Mouse (Mus musculus): ENCODE data around the gene Synm. TPM values are rescaled to one million over a fixed set of nuclear protein-coding genes. Genes with fewer than 3 reads are reported as not detected.
A peak's percentile ranks its signal among the peaks of the same experiment; 100 is the strongest.

Synm gene
- polyA plus RNA-seq, 1 experiment from 2014 or later = 5.0 TPM

GRCm38 (mm10) chr7:67716213-67716878 lies 43.2 kb downstream of the Synm start:
- 75% methylated on average over 11 of the region's 11 CpGs for WGBS
- no peaks in the 10 kb centered on the region for H3K36me3 ChIP-seq (replicated peaks)
- H3K27me3 ChIP-seq (replicated peaks) = no peaks in the 10 kb centered on the region
- H3K4me2 ChIP-seq = no peak overlapping the region
- H3K4me1 ChIP-seq = peaks cover 17% of the 10 kb centered on the region
- no peaks in the 10 kb centered on the region for H3K9me3 ChIP-seq
- ATAC-seq (replicated peaks) = no peak; the same call in 1 of the 2 replicates
- no peak overlapping the region for H3K4me3 ChIP-seq
- no peak overlapping the region for H3K27ac ChIP-seq
- no peak overlapping the region for H3K9ac ChIP-seq

- Histone ChIP-seq H3K4me3 (no peak overlapping the region), H3K4me1 (peaks cover 17% of the 10 kb centered on the region), H3K9me3 (no peaks in the 10 kb centered on the region), H3K9ac (no peak overlapping the region), H3K36me3 (replicated peaks) (no peaks in the 10 kb centered on the region), H3K27me3 (replicated peaks) (no peaks in the 10 kb centered on the region), H3K27ac (0 out of 2 replicates have a peak overlapping the region, but pooled peaks have one; percentile 60), H3K4me2 (no peak overlapping the region)
- WGBS = 66% methylated on average over 7 of the region's 7 CpGs
- ATAC-seq (replicated peaks) = no peak
Measured at GRCm38 (mm10) chr7:67715176-67715575, 44.4 kb downstream of the Synm start.

- no peak overlapping the region for H3K4me3 ChIP-seq
- no peaks in the 10 kb centered on the region for H3K9me3 ChIP-seq
- no peak overlapping the region; the same call in 1 of the 2 replicates for H3K4me2 ChIP-seq
- H3K36me3 ChIP-seq (replicated peaks) = no peaks in the 10 kb centered on the region
- WGBS = 42% methylated on average over 19 of the region's 19 CpGs
- H3K27me3 ChIP-seq (replicated peaks) = no peaks in the 10 kb centered on the region
- peak overlapping the region; percentile 60 for H3K27ac ChIP-seq
- H3K9ac ChIP-seq = no peak overlapping the region
- peak; percentile 66 for ATAC-seq (replicated peaks)
- H3K4me1 ChIP-seq = peaks cover 17% of the 10 kb centered on the region
Measured at GRCm38 (mm10) chr7:67713820-67714510, 45.6 kb downstream of the Synm start.

GRCm38 (mm10) chr7:67710216-67710615 lies 49.3 kb downstream of the Synm start:
- H3K9ac ChIP-seq = no peak overlapping the region
- peaks cover 15% of the 10 kb centered on the region for H3K4me1 ChIP-seq
- 91% methylated on average over 7 of the region's 7 CpGs for WGBS
- ATAC-seq (replicated peaks) = no peak
- no peaks in the 10 kb centered on the region for H3K9me3 ChIP-seq
- no peaks in the 10 kb centered on the region for H3K36me3 ChIP-seq (replicated peaks)
- no peak overlapping the region for H3K4me2 ChIP-seq
- H3K4me3 ChIP-seq = no peak overlapping the region
- H3K27me3 ChIP-seq (replicated peaks) = no peaks in the 10 kb centered on the region
- H3K27ac ChIP-seq = no peak overlapping the region

DNA sequence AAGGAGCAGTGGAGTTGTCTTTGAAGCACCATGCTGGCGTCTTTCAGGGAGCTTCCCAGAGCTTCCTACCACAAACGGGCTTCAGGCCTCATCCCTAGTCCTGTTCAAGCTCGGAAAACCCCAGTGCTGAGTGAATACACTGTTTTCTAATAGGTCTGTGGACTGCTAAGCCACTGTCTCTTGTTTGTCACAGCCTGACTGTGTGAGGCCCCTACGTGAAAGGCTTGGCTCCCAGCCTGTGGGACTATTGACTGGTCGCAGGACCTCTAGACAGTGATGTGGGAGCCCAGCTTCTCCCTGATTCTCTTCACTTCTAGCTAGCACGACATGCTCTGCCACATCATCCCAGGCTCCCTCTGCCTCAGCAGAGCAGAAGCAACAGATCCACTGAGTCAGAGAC lies 51.4 kb downstream of the Synm start:
- Histone ChIP-seq H3K9me3 (no peaks in the 10 kb centered on the region), H3K36me3 (replicated peaks) (no peaks in the 10 kb centered on the region), H3K9ac (no peak overlapping the region), H3K4me2 (no peak overlapping the region), H3K4me1 (no peaks in the 10 kb centered on the region), H3K27me3 (replicated peaks) (no peaks in the 10 kb centered on the region), H3K4me3 (no peak overlapping the region), H3K27ac (no peak overlapping the region)
- WGBS = 73% methylated on average over 6 of the region's 6 CpGs
- no peak for ATAC-seq (replicated peaks)

- Histone ChIP-seq H3K27ac (no peak overlapping the region), H3K4me1 (peaks cover 4% of the 10 kb centered on the region; the same call in 1 of the 2 replicates), H3K36me3 (replicated peaks) (no peaks in the 10 kb centered on the region), H3K4me2 (no peak overlapping the region), H3K27me3 (replicated peaks) (no peaks in the 10 kb centered on the region), H3K4me3 (no peak overlapping the region), H3K9me3 (no peaks in the 10 kb centered on the region), H3K9ac (no peak overlapping the region)
- WGBS = 65% methylated on average over 17 of the region's 17 CpGs
- no peak for ATAC-seq (replicated peaks)
Measured at GRCm38 (mm10) chr7:67701252-67701914, 58.2 kb downstream of the Synm start.

GRCm38 (mm10) chr7:67700846-67701245 lies 58.7 kb downstream of the Synm start:
- Histone ChIP-seq H3K9me3 (no peaks in the 10 kb centered on the region), H3K27ac (no peak overlapping the region), H3K36me3 (replicated peaks) (no peaks in the 10 kb centered on the region), H3K27me3 (replicated peaks) (no peaks in the 10 kb centered on the region), H3K9ac (no peak overlapping the region), H3K4me2 (no peak overlapping the region), H3K4me1 (peaks cover 4% of the 10 kb centered on the region; the same call in 1 of the 2 replicates), H3K4me3 (no peak overlapping the region)
- 0 out of 2 replicates have a peak, but pooled peaks have one; percentile 17 for ATAC-seq (replicated peaks)

- Histone ChIP-seq H3K4me1 (peaks cover 4% of the 10 kb centered on the region; the same call in 1 of the 2 replicates), H3K9ac (no peak overlapping the region), H3K4me2 (no peak overlapping the region), H3K4me3 (no peak overlapping the region), H3K36me3 (replicated peaks) (no peaks in the 10 kb centered on the region), H3K27me3 (replicated peaks) (no peaks in the 10 kb centered on the region), H3K27ac (no peak overlapping the region), H3K9me3 (no peaks in the 10 kb centered on the region)
- ATAC-seq (replicated peaks) = no peak
- WGBS = 94% methylated on average over 4 of the region's 4 CpGs
Measured at GRCm38 (mm10) chr7:67699301-67699700, 60.2 kb downstream of the Synm start.

GRCm38 (mm10) chr7:67697892-67698630 lies 61.5 kb downstream of the Synm start:
- no peak for ATAC-seq (replicated peaks)
- Histone ChIP-seq H3K27me3 (replicated peaks) (no peaks in the 10 kb centered on the region), H3K36me3 (replicated peaks) (no peaks in the 10 kb centered on the region), H3K4me1 (peaks cover 4% of the 10 kb centered on the region; the same call in 1 of the 2 replicates), H3K4me3 (no peak overlapping the region), H3K4me2 (no peak overlapping the region), H3K27ac (no peak overlapping the region), H3K9ac (no peak overlapping the region), H3K9me3 (no peaks in the 10 kb centered on the region)
- WGBS = 91% methylated on average over 28 of the region's 28 CpGs

- Histone ChIP-seq H3K9me3 (no peaks in the 10 kb centered on the region), H3K27me3 (replicated peaks) (no peaks in the 10 kb centered on the region), H3K27ac (no peak overlapping the region), H3K9ac (no peak overlapping the region), H3K4me2 (no peak overlapping the region), H3K36me3 (replicated peaks) (no peaks in the 10 kb centered on the region), H3K4me3 (no peak overlapping the region), H3K4me1 (no peaks in the 10 kb centered on the region)
- ATAC-seq (replicated peaks) = no peak
- 94% methylated on average over 7 of the region's 7 CpGs for WGBS
Measured at GRCm38 (mm10) chr7:67695906-67696305, 63.6 kb downstream of the Synm start.

DNA sequence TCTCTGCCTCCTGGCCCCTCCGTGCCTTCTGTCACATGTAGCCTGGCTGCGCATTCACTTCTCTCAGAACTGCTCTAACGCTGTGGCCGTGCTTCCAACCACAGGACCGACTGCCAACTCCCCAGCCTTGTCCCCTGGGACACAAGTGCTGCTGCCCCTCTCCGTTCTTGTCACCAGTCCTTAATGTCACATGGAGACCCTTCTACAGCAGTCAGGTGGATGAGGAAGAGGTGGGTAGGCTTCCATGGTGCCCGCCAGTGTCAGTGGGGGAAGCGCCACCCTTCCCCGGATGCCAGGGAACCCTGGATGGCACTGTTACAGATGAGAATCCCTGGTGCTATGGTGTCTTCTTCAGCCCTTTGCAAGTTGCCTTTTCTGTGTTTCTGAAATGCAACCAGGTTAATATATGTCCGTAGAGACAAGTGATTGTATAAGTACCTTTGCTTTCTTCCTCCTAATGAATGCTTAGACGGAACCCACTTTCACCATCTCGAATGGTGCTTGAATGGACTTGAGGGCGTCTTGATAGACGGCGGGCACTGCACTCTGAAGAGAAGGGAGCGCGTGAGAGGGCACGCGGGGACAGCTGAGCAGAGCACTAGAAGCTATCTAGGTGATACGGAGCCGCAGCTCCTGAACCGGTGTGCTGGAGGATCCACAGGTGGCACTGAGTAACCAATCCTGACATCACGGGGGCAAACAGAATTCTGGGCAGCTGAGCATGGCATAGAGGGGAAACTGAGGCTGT lies 66.6 kb downstream of the Synm start:
- WGBS = 91% methylated on average over 23 of the region's 23 CpGs
- Histone ChIP-seq H3K27ac (no peak overlapping the region), H3K4me2 (no peak overlapping the region), H3K9me3 (no peaks in the 10 kb centered on the region), H3K4me1 (no peaks in the 10 kb centered on the region), H3K9ac (no peak overlapping the region), H3K27me3 (replicated peaks) (no peaks in the 10 kb centered on the region), H3K36me3 (replicated peaks) (no peaks in the 10 kb centered on the region), H3K4me3 (no peak overlapping the region)
- ATAC-seq (replicated peaks) = no peak
